Mouse (Mus musculus): Measurements from ENCODE around the gene Ptpre.
A peak's percentile ranks its signal among the peaks of the same experiment; 100 is the strongest.
"Not testable (repeated sequence)": the region's sequence is repeated elsewhere in the genome, so short reads cannot be mapped to it uniquely, and the experiment has no call there.

The Ptpre gene

GRCm38 (mm10) chr7:135537341-135537901, at the start of gene Ptpre:
TSS of gene Ptpre (plus strand) at chr7:135537481.
- peak; percentile 90 for DNase-seq

GRCm38 (mm10) chr7:135488214-135488810, 49.0 kb upstream of the Ptpre start:
- peak; percentile 18 for DNase-seq

- no peak for DNase-seq
Measured at GRCm38 (mm10) chr7:135489724-135490499, 47.4 kb upstream of the Ptpre start.

- DNase-seq, result no peak
Measured at GRCm38 (mm10) chr7:135490500-135490886, 46.8 kb upstream of the Ptpre start.

GRCm38 (mm10) chr7:135495303-135495702, 42.0 kb upstream of the Ptpre start:
- no peak for DNase-seq

- no peak for DNase-seq
Measured at GRCm38 (mm10) chr7:135498565-135499186, 38.6 kb upstream of the Ptpre start.

- DNase-seq, result no peak
Measured at GRCm38 (mm10) chr7:135499403-135499802, 37.9 kb upstream of the Ptpre start.

GRCm38 (mm10) chr7:135506506-135506905, 30.8 kb upstream of the Ptpre start:
- DNase-seq, result not testable (repeated sequence)

GRCm38 (mm10) chr7:135508602-135509001, 28.7 kb upstream of the Ptpre start:
- no peak for DNase-seq

- no peak for DNase-seq
Measured at GRCm38 (mm10) chr7:135509272-135509671, 28.0 kb upstream of the Ptpre start.

- DNase-seq, result no peak
Measured at GRCm38 (mm10) chr7:135510431-135510830, 26.9 kb upstream of the Ptpre start.

- DNase-seq, result no peak
Measured at GRCm38 (mm10) chr7:135511723-135512122, 25.6 kb upstream of the Ptpre start.

GRCm38 (mm10) chr7:135517191-135517590, 20.1 kb upstream of the Ptpre start:
- DNase-seq, result no peak

- DNase-seq, result no peak
Measured at GRCm38 (mm10) chr7:135520241-135520640, 17.0 kb upstream of the Ptpre start.

- DNase-seq, result no peak
Measured at GRCm38 (mm10) chr7:135521755-135522512, 15.3 kb upstream of the Ptpre start.

GRCm38 (mm10) chr7:135523981-135524380, 13.3 kb upstream of the Ptpre start:
- peak; percentile 34 for DNase-seq

- no peak for DNase-seq
Measured at GRCm38 (mm10) chr7:135524424-135524967, 12.8 kb upstream of the Ptpre start.

GRCm38 (mm10) chr7:135526574-135527152, 10.6 kb upstream of the Ptpre start:
- DNase-seq, result no peak

- no peak for DNase-seq
Measured at GRCm38 (mm10) chr7:135527169-135527568, 10.1 kb upstream of the Ptpre start.

GRCm38 (mm10) chr7:135528515-135528914, 8.8 kb upstream of the Ptpre start, which contains the start of gene Clrn3:
TSS of gene Clrn3 (minus strand) at chr7:135528654.
- DNase-seq, result no peak

- DNase-seq, result no peak
Measured at GRCm38 (mm10) chr7:135529068-135529467, 8.2 kb upstream of the Ptpre start.

- DNase-seq, result no peak
Measured at GRCm38 (mm10) chr7:135534548-135535189, 2.6 kb upstream of the Ptpre start.
